Mouse (Mus musculus): ENCODE data around the gene Rsph10b.

Rsph10b gene

GRCm38 (mm10) chr5:143933875-143934274 is 1.0 kb downstream of the Rsph10b start:
- in situ Hi-C loops (cut with MboI, MseI) = no loop called here

- in situ Hi-C loops (cut with MboI, MseI) = no loop called here
Measured at GRCm38 (mm10) chr5:143936156-143936555, 3.3 kb downstream of the Rsph10b start.

DNA sequence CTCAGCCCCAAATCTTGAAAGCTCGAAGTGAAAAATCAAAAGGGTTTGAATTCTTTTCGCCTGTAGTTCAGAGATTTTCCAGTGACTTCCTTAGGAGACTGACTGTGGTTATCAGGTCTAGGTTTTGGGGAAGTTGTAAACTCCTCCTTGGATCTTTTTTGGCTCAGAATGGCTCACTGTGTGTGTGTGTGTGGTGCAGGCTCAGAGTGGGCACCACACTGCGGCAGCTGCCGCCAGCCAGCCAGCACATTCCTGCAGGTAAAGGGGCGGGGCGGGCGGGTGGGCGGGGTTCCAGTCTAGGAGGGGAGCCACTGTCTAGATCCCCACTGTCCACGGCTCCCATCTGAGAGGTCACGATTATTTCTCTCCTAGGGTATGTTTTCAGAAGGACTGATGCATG is 8.8 kb downstream of the Rsph10b start:
- in situ Hi-C loops (cut with MboI, MseI) = no loop called here

- in situ Hi-C loops (cut with MboI, MseI) = no loop called here
Measured at GRCm38 (mm10) chr5:143943231-143944125, 10.6 kb downstream of the Rsph10b start.

DNA sequence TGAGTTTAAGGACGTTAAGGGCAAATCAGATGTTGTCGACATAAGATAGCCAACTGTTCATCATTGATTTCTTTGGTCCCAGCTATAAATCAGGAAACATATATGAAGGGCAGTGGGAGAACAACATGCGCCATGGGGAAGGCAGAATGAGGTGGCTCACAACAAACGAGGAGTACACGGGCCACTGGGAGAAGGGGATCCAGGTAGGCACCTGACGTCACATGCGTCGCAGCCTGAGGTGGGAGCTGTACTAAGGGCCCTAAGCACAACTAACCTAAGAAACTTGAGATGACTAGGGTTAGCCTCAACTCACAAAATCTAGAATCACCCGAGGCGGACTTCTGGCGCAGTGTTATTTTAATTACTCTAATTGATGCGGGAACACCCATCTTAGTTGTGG is 15.5 kb downstream of the Rsph10b start:
- in situ Hi-C loops (cut with MboI, MseI) = no loop called here

- in situ Hi-C loops (cut with MboI, MseI) = no loop called here
Measured at GRCm38 (mm10) chr5:143950016-143950415, 17.2 kb downstream of the Rsph10b start.

GRCm38 (mm10) chr5:143957101-143957500 is 24.3 kb downstream of the Rsph10b start:
- in situ Hi-C loops (cut with MboI, MseI) = no loop called here

GRCm38 (mm10) chr5:143959551-143959950 is 26.7 kb downstream of the Rsph10b start:
- in situ Hi-C loops (cut with MboI, MseI) = no loop called here

- in situ Hi-C loops (cut with MboI, MseI) = no loop called here
Measured at GRCm38 (mm10) chr5:143961176-143961575, 28.3 kb downstream of the Rsph10b start.

GRCm38 (mm10) chr5:143965586-143966345 is 32.9 kb downstream of the Rsph10b start:
- in situ Hi-C loops (cut with MboI, MseI) = no loop called here

- in situ Hi-C loops (cut with MboI, MseI) = no loop called here
Measured at GRCm38 (mm10) chr5:143966671-143967070, 33.8 kb downstream of the Rsph10b start.

DNA sequence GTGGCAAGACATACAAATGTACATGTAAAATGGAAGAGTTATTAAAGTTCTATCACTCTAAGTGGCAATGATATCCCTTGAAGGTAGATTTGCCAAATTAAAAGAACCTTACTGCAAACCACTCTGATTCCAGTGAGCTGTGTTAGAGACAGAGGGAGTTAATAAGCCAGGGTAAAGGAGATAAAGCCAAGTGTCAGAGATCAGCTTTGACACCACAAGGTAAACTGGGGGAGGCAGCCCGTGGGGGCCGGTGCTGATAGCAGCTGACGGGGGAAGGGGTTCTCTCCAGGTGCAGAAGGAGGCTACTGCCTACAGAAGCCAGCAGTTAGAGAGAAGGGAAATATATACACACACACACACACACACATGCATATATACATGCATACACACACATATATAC is 39.8 kb downstream of the Rsph10b start:
- in situ Hi-C loops (cut with MboI, MseI) = no loop called here

- in situ Hi-C loops (cut with MboI, MseI) = no loop called here
Measured at GRCm38 (mm10) chr5:143974931-143975630, 42.2 kb downstream of the Rsph10b start.

GRCm38 (mm10) chr5:143975631-143975933 is 42.7 kb downstream of the Rsph10b start:
- in situ Hi-C loops (cut with MboI, MseI) = no loop called here

- in situ Hi-C loops (cut with MboI, MseI) = no loop called here
Measured at GRCm38 (mm10) chr5:143976232-143976631, 43.4 kb downstream of the Rsph10b start.

GRCm38 (mm10) chr5:143976726-143977431 is 44.0 kb downstream of the Rsph10b start:
- in situ Hi-C loops (cut with MboI, MseI) = no loop called here

GRCm38 (mm10) chr5:143980858-143981257 is 48.0 kb downstream of the Rsph10b start:
- in situ Hi-C loops (cut with MboI, MseI) = no loop called here

GRCm38 (mm10) chr5:143982361-143982760 is 49.5 kb downstream of the Rsph10b start:
- in situ Hi-C loops (cut with MboI, MseI) = no loop called here

- in situ Hi-C loops (cut with MboI, MseI) = loop anchor here (5.0 kb wide), 1 partner anchor 68 kb away; no protein-coding TSS in a partner anchor
Measured at GRCm38 (mm10) chr5:143985381-143985780, 52.5 kb downstream of the Rsph10b start.

DNA sequence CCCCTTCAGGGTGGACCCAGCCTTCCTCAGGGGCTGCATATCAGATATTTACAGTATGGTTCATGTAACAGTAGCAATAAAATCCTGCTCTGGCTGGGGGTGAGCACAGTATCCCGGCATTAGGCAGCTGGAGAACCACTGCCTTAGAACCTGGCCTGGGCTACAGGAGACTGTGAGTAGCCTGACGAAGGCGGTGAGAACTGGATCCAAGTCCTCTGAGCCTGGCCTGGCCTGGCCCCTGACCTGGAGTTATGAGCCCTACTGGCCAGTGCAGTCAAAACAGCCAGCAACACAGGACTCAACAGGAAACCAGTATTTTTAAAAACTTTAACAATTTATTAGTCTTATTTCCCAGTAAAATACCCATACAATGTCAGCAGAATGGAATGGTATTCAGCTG is 54.8 kb downstream of the Rsph10b start:
- in situ Hi-C loops (cut with MboI, MseI) = loop anchor here (5.0 kb wide), 1 partner anchor 70 kb away; no protein-coding TSS in a partner anchor

DNA sequence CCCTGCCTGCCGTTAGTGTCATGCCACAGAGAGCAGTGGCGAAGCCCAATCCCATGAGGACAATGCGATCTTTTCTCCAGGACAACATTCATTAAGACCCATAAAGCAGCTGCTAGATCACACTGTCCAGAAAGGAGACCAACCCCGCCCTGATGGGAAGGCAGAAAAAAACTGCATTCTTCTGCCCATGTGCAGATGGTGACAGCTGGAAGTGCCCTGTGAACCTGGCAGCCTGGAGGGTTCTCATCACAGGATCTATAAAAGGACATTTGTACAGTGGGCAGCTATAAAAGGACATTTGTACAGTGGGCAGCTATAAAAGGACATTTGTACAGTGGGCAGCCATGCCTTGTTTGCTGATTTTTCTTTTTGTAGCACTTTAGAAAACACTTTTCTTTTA is 56.2 kb downstream of the Rsph10b start:
- in situ Hi-C loops (cut with MboI, MseI) = loop anchor here (5.0 kb wide), 1 partner anchor 72 kb away; no protein-coding TSS in a partner anchor
